Mouse (Mus musculus) adrenal gland, postnatal 4 days (tissue): Measurements from ENCODE around the gene Heatr6. TPM values are rescaled to one million over a fixed set of nuclear protein-coding genes. Genes with fewer than 3 reads are reported as not detected.

Experiments used
- DNase-seq, 2 experiments: peaks; one replicate each; pipeline ENCODE4 v3.0.0; 2021 to 2022; ENCODE audit warnings: low spot score in 2 of 2, mixed read lengths in 2 of 2
- total RNA-seq, 2 experiments: library from RNA; stranded (reverse); gene quantifications; 2 replicates each; pipeline ENCODE4 v1.2.3; 2021

The Heatr6 gene
- total RNA-seq, 2 experiments from 2014 or later, result 18.2 to 20.7 TPM

DNA sequence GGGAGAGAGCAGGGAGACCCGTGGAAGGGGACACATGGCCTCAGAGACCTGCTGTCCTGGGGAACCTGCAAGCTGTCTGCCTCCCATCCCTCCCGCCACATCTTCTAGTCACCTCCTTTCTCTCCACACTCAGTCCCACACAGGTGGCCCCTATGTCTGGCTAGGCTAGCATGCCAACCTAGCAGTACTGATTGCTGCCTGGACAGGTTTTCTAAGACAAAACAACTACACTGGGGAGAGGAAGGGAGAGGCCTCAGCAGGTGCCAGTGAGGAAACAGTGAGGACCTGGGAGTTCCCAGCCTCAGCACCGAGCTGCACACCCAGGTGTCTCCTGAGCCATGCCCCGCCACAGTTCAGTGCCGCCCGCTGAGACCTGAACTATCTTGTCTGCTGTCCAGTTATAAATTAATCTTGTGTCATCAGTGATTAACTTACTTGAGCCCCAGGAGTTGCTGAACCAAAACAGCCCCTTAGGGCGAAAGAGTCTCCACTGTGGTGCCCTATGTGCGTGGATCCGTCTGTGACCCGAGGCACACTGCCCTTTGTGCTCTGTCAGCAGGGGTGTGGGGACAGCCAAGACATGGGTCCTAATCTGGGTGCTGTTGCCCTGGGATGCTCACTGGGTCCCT lies 43.6 kb downstream of the Heatr6 start:
- DNase-seq, result no peak

GRCm38 (mm10) chr11:83799871-83800430 lies 46.5 kb downstream of the Heatr6 start:
- no peak for DNase-seq

DNA sequence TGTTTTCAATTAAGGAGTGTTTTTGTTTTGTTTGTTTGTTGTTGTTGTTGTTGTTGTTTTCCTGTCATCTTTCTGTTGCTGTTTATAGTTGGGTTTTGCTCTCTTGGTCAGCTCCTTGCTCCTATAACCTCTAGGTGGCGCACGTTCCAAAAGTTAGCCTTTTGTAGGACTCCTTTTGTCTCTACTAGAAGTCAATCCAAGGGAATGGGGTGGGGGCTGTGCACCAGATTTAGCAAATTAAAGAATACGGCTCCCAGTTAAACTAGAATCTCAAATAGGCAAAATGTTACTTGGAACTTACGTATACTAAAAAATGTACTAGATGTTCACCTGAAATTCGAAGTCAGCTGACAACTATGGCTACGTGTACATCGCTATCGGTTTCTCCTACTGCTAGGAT lies 48.7 kb downstream of the Heatr6 start:
- DNase-seq, result no peak

DNA sequence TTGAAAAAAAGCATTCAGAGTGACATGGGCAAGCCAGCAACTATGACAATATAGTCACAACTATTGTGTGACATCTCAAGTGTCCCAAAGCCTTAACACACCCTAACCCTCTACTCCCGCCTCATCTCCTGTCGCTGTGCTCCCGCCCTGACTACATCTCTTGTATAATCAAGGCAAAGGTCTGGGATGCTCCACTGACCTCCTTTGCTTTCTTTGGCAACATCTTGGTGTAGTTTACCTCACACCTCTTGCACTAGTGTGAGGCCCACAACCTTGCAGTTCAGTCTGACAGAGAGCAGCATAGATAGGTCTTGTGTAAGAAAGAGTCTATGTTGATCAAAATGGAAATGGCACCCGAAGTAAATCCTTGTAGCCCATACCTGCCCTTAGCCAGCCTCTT lies 49.1 kb downstream of the Heatr6 start:
- DNase-seq, result no peak

- DNase-seq, result no peak
These were observed 56.9 kb downstream of the Heatr6 start for GRCm38 (mm10) chr11:83810441-83810840.

DNA sequence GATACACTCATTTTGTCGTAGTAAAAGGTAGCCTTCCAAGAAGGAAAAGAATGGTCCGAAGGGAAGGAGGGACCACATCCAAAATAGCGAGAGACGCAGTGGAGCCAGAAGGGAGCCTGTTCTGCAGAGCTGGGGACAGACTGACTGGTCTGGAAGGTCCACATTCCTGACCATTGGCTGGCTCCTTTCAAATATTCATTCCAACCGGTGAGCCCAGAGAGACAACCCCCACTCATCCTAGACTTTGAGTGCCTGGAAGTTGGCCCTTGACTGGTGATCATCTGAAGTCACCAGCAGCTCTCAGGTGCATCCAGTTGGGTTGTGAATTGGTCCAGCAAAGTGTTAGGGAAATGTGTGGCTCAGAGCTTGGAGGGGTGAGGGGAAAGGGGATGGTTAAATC lies 61.7 kb downstream of the Heatr6 start:
- no peak for DNase-seq

GRCm38 (mm10) chr11:83815628-83816027 lies 62.1 kb downstream of the Heatr6 start:
- DNase-seq, result peak in 1 of 2 experiments; percentile 25

- no peak for DNase-seq
These were observed 63.6 kb downstream of the Heatr6 start for GRCm38 (mm10) chr11:83817048-83817447.

DNA sequence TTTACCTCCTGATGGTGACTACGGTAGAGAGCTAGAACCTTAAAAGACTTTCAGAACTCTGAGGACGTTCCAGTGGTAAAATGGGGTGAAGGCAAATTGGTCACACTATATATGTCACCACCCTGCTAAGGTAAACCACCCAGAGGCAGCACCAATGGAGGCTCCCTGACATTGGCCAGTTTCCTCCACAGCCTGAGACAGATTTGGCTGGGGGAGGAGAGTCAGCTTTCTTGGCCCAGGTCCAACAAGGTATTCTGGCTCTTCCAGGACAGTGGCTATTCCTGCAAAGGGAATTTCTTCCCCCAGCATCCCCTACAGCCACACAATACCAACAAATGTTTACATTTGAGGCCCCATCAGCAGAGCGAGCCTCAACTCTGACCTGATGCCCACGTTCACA lies 64.5 kb downstream of the Heatr6 start:
- no peak for DNase-seq

DNA sequence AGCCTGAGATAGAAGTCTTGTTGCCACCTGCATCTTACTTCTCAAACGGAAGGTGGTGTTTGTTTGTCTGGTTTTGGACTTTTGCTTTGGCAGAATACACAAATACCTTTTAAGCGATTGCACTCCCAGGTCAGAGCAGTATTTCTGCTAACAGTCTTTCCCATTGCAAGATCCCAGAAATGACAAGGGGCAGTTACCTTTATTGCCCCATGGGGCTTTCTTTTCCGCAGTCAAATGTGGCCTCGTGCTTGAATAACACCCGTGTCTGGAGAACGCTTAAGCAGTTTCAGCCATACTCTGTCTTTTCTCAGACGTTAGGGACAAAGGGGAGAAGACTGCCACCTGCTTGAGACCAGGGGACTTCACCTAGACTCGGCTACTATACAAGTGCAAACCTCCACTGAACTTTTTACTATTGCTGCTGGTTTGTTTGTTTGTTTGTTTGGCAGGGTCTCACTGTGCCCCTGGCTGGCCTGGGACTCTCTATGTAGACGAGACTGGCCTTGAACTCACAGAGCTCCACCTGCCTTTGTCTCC lies 65.2 kb downstream of the Heatr6 start:
- no peak for DNase-seq

GRCm38 (mm10) chr11:83819806-83820483 lies 66.4 kb downstream of the Heatr6 start:
- no peak for DNase-seq

DNA sequence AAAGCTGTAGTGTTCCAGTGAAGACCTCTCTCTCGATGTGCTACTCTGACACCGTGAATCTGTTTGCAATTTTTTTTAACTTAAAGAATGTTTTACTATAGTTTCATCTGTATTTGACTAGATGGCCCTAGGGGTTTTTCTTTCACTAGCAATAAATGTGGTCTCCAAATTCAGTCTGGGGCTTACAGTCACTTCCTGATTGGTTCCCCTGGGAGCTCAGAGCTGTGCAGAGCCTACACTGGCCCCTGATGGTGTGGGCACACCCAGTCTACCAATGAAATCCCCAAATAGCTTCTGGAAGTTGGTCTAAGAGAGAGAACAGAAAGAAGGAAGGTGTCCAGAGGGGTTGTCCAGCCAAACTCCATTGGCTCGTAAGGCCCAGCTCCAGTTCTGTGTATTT lies 72.6 kb downstream of the Heatr6 start:
- no peak for DNase-seq

- DNase-seq, result no peak
These were observed 75.2 kb downstream of the Heatr6 start for GRCm38 (mm10) chr11:83828553-83829142.

DNA sequence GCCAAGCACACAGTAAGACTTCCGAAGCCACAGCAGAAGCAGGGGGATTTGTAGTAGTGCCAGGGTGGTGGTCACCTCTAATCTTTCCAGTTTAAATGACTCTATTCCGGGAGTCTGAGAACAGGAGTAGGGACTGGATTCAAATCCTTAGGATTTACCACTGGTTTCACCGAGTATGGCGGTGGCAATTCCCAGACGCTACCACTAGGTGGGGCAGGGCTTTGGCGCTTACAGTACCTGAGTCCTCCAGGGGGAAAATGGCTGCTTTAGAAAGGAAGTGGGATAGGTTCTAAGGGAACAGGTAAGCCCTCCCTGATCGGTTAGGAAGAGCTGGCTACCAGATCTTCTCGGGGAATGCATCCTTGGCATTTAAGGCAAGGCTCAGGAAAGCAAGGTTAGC lies 78.9 kb downstream of the Heatr6 start:
- DNase-seq, result no peak

Other genes starting within 250 kb of the Heatr6 start
- not detected for gene Heatr9, start 231.5 kb upstream of the Heatr6 start, total RNA-seq
- 1 to 10 TPM; 1.1 to 1.3 TPM for gene Ccl5, start 223.2 kb upstream of the Heatr6 start, total RNA-seq
- gene Ccl9, start 175.1 kb upstream of the Heatr6 start, total RNA-seq, result 1 to 10 TPM; 5.0 to 8.5 TPM
- gene Ccl6, start 160.6 kb upstream of the Heatr6 start, total RNA-seq, result 1 to 10 TPM; 7.0 to 9.3 TPM
- gene Rpl9-ps1, start 108.1 kb upstream of the Heatr6 start, total RNA-seq, result not detected
- under 1 TPM in 1 of 2 experiments, not detected in 1; 0.56 TPM for gene Ccl3, start 104.3 kb upstream of the Heatr6 start, total RNA-seq
- gene Ccl4, start 91.1 kb upstream of the Heatr6 start, total RNA-seq, result under 1 TPM in 1 of 2 experiments, not detected in 1; 0.51 TPM
- gene Wfdc17, start 49.7 kb upstream of the Heatr6 start, total RNA-seq, result under 1 TPM in 1 of 2 experiments, not detected in 1; 0.87 TPM
- gene Wfdc18, start 44.7 kb upstream of the Heatr6 start, total RNA-seq, result not detected
- 1 to 10 TPM in 1 of 2 experiments, not detected in 1; 3.1 TPM for gene Wfdc21, start 6.8 kb upstream of the Heatr6 start, total RNA-seq
- 10 to 100 TPM in 1 of 2 experiments, 1 to 10 TPM in 1; 2.2 to 22.2 TPM for gene Hnf1b, start 96.4 kb downstream of the Heatr6 start, total RNA-seq
- gene Ddx52, start 188.4 kb downstream of the Heatr6 start, total RNA-seq, result 10 to 100 TPM; 23.9 to 26.3 TPM
- gene Synrg, start 210.7 kb downstream of the Heatr6 start, total RNA-seq, result 10 to 100 TPM; 40.6 to 46.0 TPM